Mouse (Mus musculus): ENCODE measurements around the gene Bnc1.

Bnc1 gene

DNA sequence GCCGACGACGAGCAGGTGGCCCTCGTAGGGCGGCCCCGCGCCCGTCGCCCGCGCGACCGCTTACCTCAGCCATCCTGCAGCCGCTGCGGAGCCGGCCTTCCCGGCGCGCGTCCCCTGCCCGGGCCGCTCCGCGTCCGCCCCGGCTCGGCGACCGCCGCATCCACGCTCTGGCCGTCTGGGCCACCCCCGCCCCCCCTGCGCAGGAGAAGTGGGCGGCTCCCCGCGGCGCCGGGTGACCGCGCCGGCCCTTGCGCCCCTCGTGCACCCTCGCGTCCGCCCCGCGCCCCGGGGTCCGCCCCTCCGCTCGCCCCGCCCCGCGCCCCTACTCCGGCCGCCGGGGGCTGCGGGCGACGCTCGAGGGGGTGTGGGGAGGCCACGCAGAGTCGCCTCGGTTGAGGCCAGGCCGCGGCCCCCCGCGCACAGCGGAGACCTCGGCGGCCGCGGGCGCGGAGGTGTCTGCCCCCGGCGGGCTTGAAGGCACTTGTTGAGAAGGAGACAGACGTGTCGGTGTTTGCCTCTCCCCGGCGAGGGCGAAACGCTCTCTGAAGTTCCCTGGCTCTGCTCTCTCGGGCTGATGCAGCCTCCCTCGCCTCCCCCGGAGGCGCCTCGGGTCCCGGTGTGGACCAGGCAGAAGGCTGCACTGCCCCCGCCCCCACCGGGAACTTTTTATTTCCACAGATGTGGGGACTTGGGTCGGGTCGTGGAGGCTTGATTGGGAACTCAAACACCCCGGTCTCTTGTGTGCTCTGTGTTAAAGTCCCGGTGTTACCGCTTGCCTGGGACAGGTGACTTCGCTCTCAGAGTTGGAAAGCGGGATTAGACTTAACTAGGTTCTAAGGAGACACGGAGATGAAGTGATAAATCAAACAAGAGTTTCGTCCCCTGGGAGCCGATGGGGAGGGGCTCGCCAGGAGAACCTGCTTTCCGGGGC lies at the start of gene Bnc1:
Gene Bnc1 (minus strand): TSS at position 162 of the 931 bp plus-strand sequence.
- DNase-seq (ENCODE audit: extremely low spot score, low spot score) = peak; percentile 69

GRCm38 (mm10) chr7:82033347-82033746 lies 41.3 kb upstream of the Bnc1 start:
- DNase-seq (ENCODE audit: extremely low spot score, low spot score) = no peak

DNA sequence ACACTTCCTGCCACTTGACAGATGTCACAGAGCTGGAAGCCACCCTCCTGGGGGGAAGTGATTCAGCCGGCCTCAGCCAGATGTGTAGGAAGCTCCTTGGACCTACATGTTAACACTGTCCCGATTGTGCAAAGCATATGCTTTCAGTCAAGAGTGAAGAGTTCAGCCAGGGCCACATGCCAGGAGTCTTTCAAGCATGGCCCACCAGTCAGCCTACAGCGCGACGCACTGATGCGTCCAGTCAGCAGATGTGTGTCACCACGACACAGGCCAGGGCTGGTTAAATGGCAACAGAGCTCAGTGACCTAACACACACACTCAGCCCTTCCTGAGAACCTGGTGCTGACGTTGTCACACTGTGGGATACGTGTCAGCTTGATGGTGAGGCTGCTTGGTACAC lies 37.6 kb upstream of the Bnc1 start:
- peak; percentile 51 for DNase-seq (ENCODE audit: extremely low spot score, low spot score)

- no peak for DNase-seq (ENCODE audit: extremely low spot score, low spot score)
These were observed 33.7 kb upstream of the Bnc1 start for GRCm38 (mm10) chr7:82025802-82026201.

GRCm38 (mm10) chr7:82023676-82024075 lies 31.6 kb upstream of the Bnc1 start:
- no peak for DNase-seq (ENCODE audit: extremely low spot score, low spot score)

DNA sequence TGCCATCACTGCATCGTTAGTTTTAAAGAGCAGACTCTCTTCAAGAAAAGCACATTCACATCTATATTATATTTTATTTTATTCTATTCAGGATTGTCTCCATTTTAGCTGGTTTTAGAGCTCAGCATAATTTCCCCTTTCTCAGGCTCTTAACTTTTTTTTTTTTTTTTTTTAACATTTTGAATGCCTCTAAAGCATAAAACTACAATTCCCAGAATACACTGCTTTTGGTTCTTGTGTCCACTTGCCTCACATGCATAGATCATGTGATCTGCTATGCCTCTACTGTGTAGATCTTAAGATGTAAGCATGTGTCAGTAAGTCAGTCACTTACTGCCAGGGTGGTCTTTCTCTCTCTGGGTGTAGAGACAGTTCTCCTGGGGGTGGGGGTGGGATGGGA lies 30.3 kb upstream of the Bnc1 start:
- no peak for DNase-seq (ENCODE audit: extremely low spot score, low spot score)

DNA sequence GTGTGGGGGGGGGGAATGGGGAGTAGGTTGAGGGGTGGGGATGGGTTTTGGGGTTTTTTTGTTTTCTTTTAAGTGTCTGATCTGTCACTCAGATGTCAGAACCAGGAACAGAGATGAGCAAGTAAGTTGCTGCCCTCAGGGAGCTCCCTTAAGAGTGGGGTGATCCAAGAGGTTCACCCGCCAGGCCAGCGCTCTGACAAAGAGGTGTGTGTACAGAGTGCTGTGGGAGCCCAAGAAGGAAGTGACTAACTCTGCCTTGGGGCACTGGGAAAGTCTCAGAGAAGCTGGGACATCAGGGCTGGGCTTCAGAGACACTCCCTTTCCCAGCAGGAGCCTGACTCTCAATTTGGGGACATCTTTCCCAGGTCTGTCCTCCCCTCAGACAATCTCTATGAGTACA lies 25.9 kb upstream of the Bnc1 start:
- no peak for DNase-seq (ENCODE audit: extremely low spot score, low spot score)

DNA sequence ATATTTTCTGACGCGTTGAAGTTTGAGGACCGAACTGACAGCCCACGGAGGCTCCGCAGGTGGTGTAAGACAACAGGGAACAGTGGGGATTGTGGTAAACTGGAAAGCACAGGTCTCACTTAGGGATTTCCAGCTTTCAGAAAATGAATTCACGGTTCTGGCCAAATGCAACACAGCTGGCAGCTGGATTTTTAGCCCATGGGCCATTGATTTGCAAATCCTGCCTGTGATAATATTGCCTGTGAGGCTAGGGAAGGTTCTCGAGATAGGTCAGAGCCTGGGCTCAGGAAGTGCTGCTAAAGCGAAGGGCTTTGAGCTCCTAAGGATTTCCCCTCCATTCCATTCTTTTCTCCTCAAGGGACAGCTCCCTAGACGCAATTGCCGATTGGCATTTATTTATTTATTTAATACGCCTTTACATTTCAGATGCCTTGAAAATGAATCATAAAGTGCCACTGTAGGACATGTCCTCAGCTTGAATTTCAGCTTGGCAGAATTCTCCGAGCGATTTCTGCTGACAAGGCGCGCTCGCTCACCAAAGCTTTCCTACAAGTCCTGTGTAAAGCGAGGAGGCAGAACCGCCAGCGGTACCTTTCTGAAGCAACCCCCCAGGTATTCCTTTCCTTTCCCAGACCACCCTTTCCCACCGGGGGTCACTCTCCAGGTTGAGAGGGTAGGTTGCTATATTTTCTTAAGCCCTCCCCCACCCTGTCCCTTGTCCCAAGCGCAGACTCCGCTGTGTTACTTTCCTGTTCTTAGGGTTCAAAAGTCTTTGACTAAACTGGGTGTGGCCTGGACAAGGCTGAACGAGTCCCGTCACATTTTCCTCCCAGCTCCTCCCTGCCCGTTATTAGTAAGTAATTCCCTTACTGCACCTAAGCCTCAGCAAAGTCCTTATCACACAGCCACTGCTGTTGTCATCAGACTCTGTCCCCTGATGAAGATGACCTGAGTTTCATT lies 24.9 kb upstream of the Bnc1 start:
- DNase-seq (ENCODE audit: extremely low spot score, low spot score) = peak; percentile 28

DNA sequence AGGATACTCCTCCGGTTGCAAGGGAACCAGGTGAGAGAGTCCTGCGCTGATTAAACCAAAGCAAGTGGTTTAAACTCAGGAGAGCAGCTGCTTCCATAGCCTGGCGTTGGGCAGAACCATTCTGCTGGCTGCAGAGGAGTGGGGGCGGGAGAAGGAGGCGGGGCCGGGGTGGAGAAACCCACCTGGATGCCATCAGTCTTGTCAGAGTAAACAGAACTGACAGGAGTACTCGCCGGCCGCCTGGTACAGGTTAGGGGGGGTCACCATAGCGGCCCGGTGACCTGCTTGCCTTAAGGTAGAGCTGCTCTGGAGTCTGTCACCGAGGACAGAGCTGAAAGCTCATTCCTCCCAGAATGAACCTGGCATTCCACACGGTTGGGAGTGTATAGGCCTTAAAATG lies 20.4 kb upstream of the Bnc1 start:
- DNase-seq (ENCODE audit: extremely low spot score, low spot score) = peak; percentile 66

- DNase-seq (ENCODE audit: extremely low spot score, low spot score) = no peak
These were observed 19.7 kb upstream of the Bnc1 start for GRCm38 (mm10) chr7:82011534-82012401.

GRCm38 (mm10) chr7:82007151-82007550 lies 15.1 kb upstream of the Bnc1 start:
- no peak for DNase-seq (ENCODE audit: extremely low spot score, low spot score)

- DNase-seq (ENCODE audit: extremely low spot score, low spot score) = no peak
These were observed 12.1 kb upstream of the Bnc1 start for GRCm38 (mm10) chr7:82004228-82004627.

DNA sequence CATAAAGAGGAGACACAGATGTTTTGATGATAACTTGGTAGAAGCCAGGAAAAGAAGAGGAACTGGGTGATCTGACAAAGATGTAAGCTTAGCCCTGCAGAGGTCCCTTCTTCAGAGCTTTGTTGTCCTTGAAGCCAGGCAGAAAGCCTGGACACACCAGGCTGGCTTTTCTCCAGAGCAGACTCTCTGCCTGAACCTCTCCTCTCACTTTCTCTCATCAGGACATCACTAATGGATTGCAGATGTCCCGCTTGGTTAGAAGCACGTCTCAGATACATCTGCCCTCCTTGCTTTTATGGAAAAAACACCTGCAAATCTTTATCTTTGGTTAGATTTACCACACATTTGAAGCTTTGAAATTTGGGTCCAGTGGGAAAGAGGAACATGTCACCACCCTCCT lies 7.7 kb upstream of the Bnc1 start:
- peak; percentile 36 for DNase-seq (ENCODE audit: extremely low spot score, low spot score)

GRCm38 (mm10) chr7:81999372-81999771 lies 7.3 kb upstream of the Bnc1 start:
- no peak for DNase-seq (ENCODE audit: extremely low spot score, low spot score)

- DNase-seq (ENCODE audit: extremely low spot score, low spot score) = no peak
These were observed 3.9 kb upstream of the Bnc1 start for GRCm38 (mm10) chr7:81995975-81996374.

GRCm38 (mm10) chr7:81995126-81995525 lies 3.0 kb upstream of the Bnc1 start:
- no peak for DNase-seq (ENCODE audit: extremely low spot score, low spot score)

GRCm38 (mm10) chr7:81993140-81993539 lies 1.0 kb upstream of the Bnc1 start:
- DNase-seq (ENCODE audit: extremely low spot score, low spot score) = no peak

DNA sequence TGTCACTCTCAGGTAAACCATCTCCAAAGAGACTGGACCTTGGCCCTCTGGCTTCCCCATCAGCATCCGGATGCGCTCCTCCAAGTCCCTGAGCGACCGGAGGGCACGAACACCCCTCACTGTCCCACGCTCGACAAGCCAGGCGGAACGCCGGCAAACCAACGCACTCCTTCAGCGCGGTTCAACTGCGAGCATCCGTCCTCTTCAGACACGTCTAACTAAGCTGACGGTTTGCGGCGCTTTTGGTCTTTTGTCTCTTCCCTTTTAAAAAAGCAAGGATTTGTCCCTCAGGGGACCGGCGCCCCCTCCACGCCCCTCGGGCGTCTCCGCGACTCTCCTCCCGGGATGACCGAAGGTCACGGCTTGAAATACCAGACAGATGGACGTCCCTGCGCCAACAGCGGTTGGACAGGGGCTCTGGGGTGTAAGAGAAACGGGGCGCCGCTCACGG lies 456 bp downstream of the Bnc1 start:
- DNase-seq (ENCODE audit: extremely low spot score, low spot score) = peak; percentile 62

GRCm38 (mm10) chr7:81991116-81991515 lies 976 bp downstream of the Bnc1 start:
- no peak for DNase-seq (ENCODE audit: extremely low spot score, low spot score)

- DNase-seq (ENCODE audit: extremely low spot score, low spot score) = no peak
These were observed 8.4 kb downstream of the Bnc1 start for GRCm38 (mm10) chr7:81983651-81984050.

- DNase-seq (ENCODE audit: extremely low spot score, low spot score) = no peak
These were observed 13.8 kb downstream of the Bnc1 start for GRCm38 (mm10) chr7:81978304-81978703.

All from neural tube, embryonic 10.5 days (tissue).